Mouse (Mus musculus) MEL (cell line): Measurements from ENCODE around the gene Olfr520.

ENCODE experiments used
- CHD2 ChIP-seq: IDR thresholded peaks from 2 replicates; pipeline ENCODE4 v1.6.1; 2011; ENCODE audit warnings: low read length, improper control_type of control experiment
- CTCF ChIP-seq, 3 experiments: IDR thresholded peaks in 2 of 3; conservative IDR thresholded peaks in 1 of 3; 2 replicates each; pipeline ENCODE4 v1.5.1; 2011 to 2012; ENCODE audit warnings: low read length in 3 of 3, low read depth in 2 of 3, mild to moderate bottlenecking in 2 of 3, improper control_type of control experiment in 1 of 3, inconsistent platforms in 1 of 3, mixed read lengths in 1 of 3, moderate library complexity in 1 of 3; ENCODE audit not compliant: control insufficient read depth in 1 of 3, insufficient read depth in 1 of 3, poor library complexity in 1 of 3, severe bottlenecking in 1 of 3
- GATA1 ChIP-seq: IDR thresholded peaks from 2 replicates; pipeline ENCODE4 v1.6.1; 2011; ENCODE audit warnings: low read depth, low read length, improper control_type of control experiment
- KAT2A ChIP-seq: conservative IDR thresholded peaks from 2 replicates; pipeline ENCODE4 v1.6.1; 2012; ENCODE audit warnings: low read depth, low read length, improper control_type of control experiment, inconsistent platforms
- MYC ChIP-seq: IDR thresholded peaks from 2 replicates; pipeline ENCODE4 v1.6.1; 2011; ENCODE audit warnings: low read depth, mild to moderate bottlenecking, low read length, improper control_type of control experiment, moderate library complexity
- NELFE ChIP-seq: IDR thresholded peaks from 2 replicates; pipeline ENCODE4 v1.6.1; 2011; ENCODE audit warnings: low read depth, low read length, improper control_type of control experiment
- POLR2A ChIP-seq, 2 experiments: IDR thresholded peaks; 2 replicates each; pipeline ENCODE4 v1.6.1; 2011 to 2012; ENCODE audit warnings: low read length in 2 of 2, mild to moderate bottlenecking in 2 of 2, control low read depth in 1 of 2, improper control_type of control experiment in 1 of 2, low read depth in 1 of 2, moderate library complexity in 1 of 2; ENCODE audit not compliant: control insufficient read depth in 1 of 2, insufficient read depth in 1 of 2, poor library complexity in 1 of 2
- POLR2AphosphoS2 ChIP-seq: IDR thresholded peaks from 2 replicates; pipeline ENCODE4 v1.6.1; 2011; ENCODE audit warnings: low read length, improper control_type of control experiment
- SMC3 ChIP-seq: IDR thresholded peaks from 2 replicates; pipeline ENCODE4 v1.6.1; 2011; ENCODE audit warnings: low read depth, low read length, improper control_type of control experiment
- ZKSCAN1 ChIP-seq: IDR thresholded peaks from 2 replicates; pipeline ENCODE4 v1.6.1; 2012; ENCODE audit warnings: low read depth, mild to moderate bottlenecking, inconsistent platforms, low read length, improper control_type of control experiment, moderate library complexity
- ZMIZ1 ChIP-seq: IDR thresholded peaks from 2 replicates; pipeline ENCODE4 v1.6.1; 2012; ENCODE audit warnings: low read depth, mild to moderate bottlenecking, inconsistent platforms, low read length, improper control_type of control experiment, moderate library complexity

DNA sequence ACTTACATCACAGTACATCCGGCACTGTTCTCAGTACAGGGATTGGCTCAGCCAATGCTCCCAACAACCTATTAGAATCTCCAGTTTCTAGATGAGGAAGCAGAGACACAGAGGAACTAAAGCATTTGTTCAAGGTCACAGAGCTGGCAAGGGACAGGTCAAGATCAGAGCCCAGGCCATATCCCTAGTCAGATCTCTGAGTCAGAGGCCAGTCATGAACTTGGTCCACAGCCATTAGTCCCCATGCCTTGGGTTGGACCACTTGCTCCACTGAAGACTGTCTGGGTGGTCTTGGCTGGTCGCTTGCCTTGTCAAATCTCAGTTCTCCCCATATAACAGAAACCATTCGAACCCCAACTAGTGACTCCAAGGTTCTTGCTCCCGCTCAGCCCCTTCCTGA is 17.6 kb upstream of the Olfr520 start:
- no peak for TF ChIP-seq CTCF (IDR thresholded peaks at IDR 0.05 in 2 of 3, conservative IDR thresholded peaks at IDR 0.05 in 1 of 3; ENCODE audit: control insufficient read depth in 1 of 3, insufficient read depth in 1 of 3, low read depth in 2 of 3, low read length in 3 of 3, poor library complexity in 1 of 3, severe bottlenecking in 1 of 3)
- no peak for TF ChIP-seq POLR2A (IDR thresholded peaks at IDR 0.05; ENCODE audit: control insufficient read depth in 1 of 2, insufficient read depth in 1 of 2, low read depth in 1 of 2, low read length in 2 of 2, poor library complexity in 1 of 2)
- no peak for TF ChIP-seq ZKSCAN1
- TF ChIP-seq NELFE = no peak
- TF ChIP-seq GATA1 = no peak
- TF ChIP-seq KAT2A = no peak
- TF ChIP-seq SMC3 = no peak
- no peak for TF ChIP-seq MYC
- TF ChIP-seq POLR2AphosphoS2 = no peak
- TF ChIP-seq ZMIZ1 = no peak
- no peak for TF ChIP-seq CHD2
